Mouse (Mus musculus): Measurements from ENCODE around the gene Zfp120.
"Not testable (repeated sequence)": the region's sequence is repeated elsewhere in the genome, so short reads cannot be mapped to it uniquely, and the experiment has no call there.

DNA sequence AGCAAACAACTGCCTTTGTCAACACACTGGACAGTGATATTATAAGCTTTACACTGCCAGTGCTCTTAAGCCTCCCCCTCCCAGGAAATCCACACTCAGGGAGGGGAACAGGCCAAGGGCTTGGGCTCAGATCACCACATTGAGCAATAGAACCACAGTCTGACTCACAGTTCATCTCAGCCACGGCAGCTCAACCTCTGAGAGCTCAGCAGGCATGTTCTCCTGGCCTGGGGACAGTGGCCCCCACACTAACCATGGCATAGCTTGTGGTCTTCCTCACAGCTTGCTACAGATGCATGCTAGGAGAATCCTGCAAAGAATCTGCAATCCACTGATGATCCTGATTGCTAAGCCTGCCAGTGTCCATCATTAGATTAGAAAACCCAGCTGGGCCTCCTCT, 4.5 kb downstream of the Zfp120 start:
- not testable (repeated sequence) for TF ChIP-seq CTCF (conservative IDR thresholded peaks at IDR 0.05; ENCODE audit: insufficient read depth, insufficient read length, low read depth, low read length); POLR2A (IDR thresholded peaks at IDR 0.05; ENCODE audit: low read depth, low read length)
